Mouse (Mus musculus) ZHBTc4 (cell line): ENCODE measurements around the gene Efl1.

Experiments
- DNase-seq: peaks from one replicate; pipeline ENCODE4 v3.0.0-alpha.2; 2011; ENCODE audit warnings: low read depth, low spot score

Gene Efl1

DNA sequence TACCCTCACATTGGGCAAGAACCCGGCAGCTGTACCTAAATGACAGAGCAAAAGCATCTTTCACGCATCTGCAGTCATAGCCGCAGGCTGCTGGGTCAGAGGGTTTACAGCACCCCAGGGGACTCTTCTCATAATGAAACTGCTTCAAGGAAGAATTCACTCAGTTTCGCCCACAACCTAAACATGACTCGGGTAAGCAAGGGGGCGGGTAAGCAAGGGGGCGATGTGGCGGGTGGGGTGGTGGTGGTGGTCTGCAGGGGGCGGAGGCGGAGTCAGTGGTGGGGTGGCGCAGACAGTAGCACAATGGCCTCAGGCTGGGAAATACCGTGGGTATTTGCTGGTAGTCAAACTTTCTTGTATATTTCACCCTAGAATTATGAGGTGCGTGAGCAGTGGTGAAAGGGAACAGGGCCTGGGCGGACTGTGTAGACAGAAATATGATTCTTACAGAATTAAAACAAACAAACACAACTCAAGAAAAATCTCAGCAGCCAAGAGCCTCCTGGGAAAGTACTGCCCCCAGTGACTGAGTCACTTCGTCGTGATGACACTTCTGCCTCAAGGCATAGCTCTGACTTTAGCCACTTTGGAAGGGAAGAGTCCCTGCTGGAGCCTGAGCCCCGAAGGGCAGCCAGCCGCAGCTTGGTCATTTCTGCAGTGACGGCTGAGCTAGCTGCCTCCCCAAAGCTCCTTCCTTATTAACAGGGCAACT is 162.9 kb downstream of the Efl1 start:
- DNase-seq = no peak

GRCm38 (mm10) chr7:82812186-82813155 is 164.1 kb downstream of the Efl1 start:
- peak; percentile 64 for DNase-seq

- DNase-seq = no peak
Measured at GRCm38 (mm10) chr7:82819541-82819940, 171.1 kb downstream of the Efl1 start.

GRCm38 (mm10) chr7:82820661-82821060 is 172.2 kb downstream of the Efl1 start:
- DNase-seq = no peak

DNA sequence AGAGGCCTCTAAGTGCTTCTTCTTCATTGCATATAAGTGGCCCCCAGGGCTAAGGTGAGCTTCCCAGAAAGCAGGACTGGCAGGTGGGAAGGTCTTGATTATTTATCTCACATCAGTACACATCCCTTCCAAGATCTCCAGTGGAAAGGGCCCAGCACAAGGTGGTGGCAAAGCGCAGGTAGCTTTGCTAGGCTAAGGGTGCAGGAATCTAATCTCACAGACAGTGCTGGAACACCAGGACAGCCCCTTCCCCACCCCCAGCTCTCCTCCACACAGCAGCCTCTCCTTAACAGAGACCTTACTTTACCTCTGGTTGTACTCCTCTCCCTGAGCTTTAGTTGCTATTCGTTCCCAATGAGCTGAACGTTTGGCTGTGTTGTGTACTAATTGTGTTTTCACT is 173.1 kb downstream of the Efl1 start:
- no peak for DNase-seq

- peak; percentile 59 for DNase-seq
Measured at GRCm38 (mm10) chr7:82822528-82822927, 174.1 kb downstream of the Efl1 start.
